Mouse (Mus musculus): ENCODE results near the gene Odc1.

The Odc1 gene

GRCm38 (mm10) chr12:17551208-17551995 is 6.8 kb downstream of the Odc1 start:
- in situ Hi-C loops (cut with MboI, MseI) = loop anchor here (5.0 kb wide), 3 partner anchors 131 to 241 kb away; no protein-coding TSS in a partner anchor

GRCm38 (mm10) chr12:17552420-17552819 is 7.8 kb downstream of the Odc1 start:
- in situ Hi-C loops (cut with MboI, MseI) = loop anchor here (5.0 kb wide), 3 partner anchors 130 to 240 kb away; no protein-coding TSS in a partner anchor

- in situ Hi-C loops (cut with MboI, MseI) = loop anchor here (5.0 kb wide), 3 partner anchors 129 to 239 kb away; no protein-coding TSS in a partner anchor
Measured at GRCm38 (mm10) chr12:17552949-17553348, 8.4 kb downstream of the Odc1 start.

GRCm38 (mm10) chr12:17553627-17554026 is 9.0 kb downstream of the Odc1 start:
- in situ Hi-C loops (cut with MboI, MseI) = loop anchor here (5.0 kb wide), 3 partner anchors 129 to 239 kb away; no protein-coding TSS in a partner anchor

GRCm38 (mm10) chr12:17554200-17554951 is 9.8 kb downstream of the Odc1 start:
- in situ Hi-C loops (cut with MboI, MseI) = loop anchor here (5.0 kb wide), 3 partner anchors 128 to 238 kb away; no protein-coding TSS in a partner anchor

- in situ Hi-C loops (cut with MboI, MseI) = no loop called here
Measured at GRCm38 (mm10) chr12:17556430-17557343, 12.1 kb downstream of the Odc1 start.

GRCm38 (mm10) chr12:17557344-17557966 is 12.9 kb downstream of the Odc1 start:
- in situ Hi-C loops (cut with MboI, MseI) = no loop called here

GRCm38 (mm10) chr12:17557967-17558345 is 13.4 kb downstream of the Odc1 start:
- in situ Hi-C loops (cut with MboI, MseI) = no loop called here

- in situ Hi-C loops (cut with MboI, MseI) = no loop called here
Measured at GRCm38 (mm10) chr12:17562396-17562795, 17.8 kb downstream of the Odc1 start.

GRCm38 (mm10) chr12:17565393-17566045 is 20.9 kb downstream of the Odc1 start:
- in situ Hi-C loops (cut with MboI, MseI) = no loop called here

GRCm38 (mm10) chr12:17566046-17566408 is 21.4 kb downstream of the Odc1 start:
- in situ Hi-C loops (cut with MboI, MseI) = no loop called here

GRCm38 (mm10) chr12:17568564-17568963 is 24.0 kb downstream of the Odc1 start:
- in situ Hi-C loops (cut with MboI, MseI) = no loop called here

GRCm38 (mm10) chr12:17574591-17574990 is 30.0 kb downstream of the Odc1 start:
- in situ Hi-C loops (cut with MboI, MseI) = no loop called here

- in situ Hi-C loops (cut with MboI, MseI) = no loop called here
Measured at GRCm38 (mm10) chr12:17575156-17575910, 30.7 kb downstream of the Odc1 start.

- in situ Hi-C loops (cut with MboI, MseI) = no loop called here
Measured at GRCm38 (mm10) chr12:17576041-17576440, 31.4 kb downstream of the Odc1 start.

GRCm38 (mm10) chr12:17578601-17579000 is 34.0 kb downstream of the Odc1 start:
- in situ Hi-C loops (cut with MboI, MseI) = no loop called here

- in situ Hi-C loops (cut with MboI, MseI) = no loop called here
Measured at GRCm38 (mm10) chr12:17581001-17581400, 36.4 kb downstream of the Odc1 start.

GRCm38 (mm10) chr12:17582406-17582805 is 37.8 kb downstream of the Odc1 start:
- in situ Hi-C loops (cut with MboI, MseI) = no loop called here

- in situ Hi-C loops (cut with MboI, MseI) = no loop called here
Measured at GRCm38 (mm10) chr12:17583860-17584259, 39.3 kb downstream of the Odc1 start.

- in situ Hi-C loops (cut with MboI, MseI) = no loop called here
Measured at GRCm38 (mm10) chr12:17586011-17586410, 41.4 kb downstream of the Odc1 start.
